Mouse (Mus musculus) mature B cell (primary cell): ENCODE results near the gene Gm42674.

Experiments
- in situ Hi-C: fragments of 300-500 bp; cut with MboI; formaldehyde crosslinking; loops from 2 replicates; pipeline ENCODE4 v1.14.3; 2019

Gm42674 gene

DNA sequence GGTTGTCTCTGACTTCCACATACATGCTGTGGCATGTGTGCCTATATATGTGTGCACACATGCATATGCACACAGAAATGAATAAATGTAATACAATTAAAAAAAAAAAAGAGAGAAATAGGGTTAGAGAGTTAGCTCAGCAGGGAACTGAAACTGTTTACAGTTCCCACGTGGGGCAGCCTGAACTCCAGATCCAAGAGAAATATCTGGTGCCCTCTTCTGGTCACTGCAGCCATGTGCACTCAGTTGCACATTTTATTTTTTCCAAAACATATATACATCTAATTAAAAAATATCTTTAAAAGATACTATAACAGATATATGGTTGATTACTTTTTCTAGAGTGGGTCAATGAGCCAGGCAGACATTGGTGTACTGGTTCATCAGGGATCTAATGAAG, 15.9 kb downstream of the Gm42674 start:
- in situ Hi-C loops = loop anchor here (5.0 to 10.0 kb wide), 2 partner anchors 35 to 103 kb away; partner anchors contain the start of genes S100a1 and S100a13

DNA sequence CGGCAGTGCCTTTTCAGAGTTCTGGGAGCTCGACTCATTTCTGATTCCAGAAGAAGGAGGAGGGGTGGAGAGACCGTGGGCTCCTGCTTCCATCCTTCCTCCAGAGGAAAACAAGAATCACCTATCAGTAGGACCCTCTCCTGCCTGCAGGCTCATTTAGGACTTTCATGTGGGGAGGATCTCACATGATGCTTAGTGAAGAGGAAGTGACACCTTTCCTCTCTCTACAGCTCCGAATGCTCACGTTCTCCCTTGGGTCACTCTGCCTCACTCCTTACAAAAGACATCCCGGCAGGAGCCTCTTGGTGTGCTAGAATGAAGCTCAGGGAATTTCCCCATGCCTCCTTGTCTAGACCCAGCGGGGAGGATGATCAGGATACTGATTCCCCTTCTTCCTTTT, 19.8 kb downstream of the Gm42674 start:
- in situ Hi-C loops = no loop called here

DNA sequence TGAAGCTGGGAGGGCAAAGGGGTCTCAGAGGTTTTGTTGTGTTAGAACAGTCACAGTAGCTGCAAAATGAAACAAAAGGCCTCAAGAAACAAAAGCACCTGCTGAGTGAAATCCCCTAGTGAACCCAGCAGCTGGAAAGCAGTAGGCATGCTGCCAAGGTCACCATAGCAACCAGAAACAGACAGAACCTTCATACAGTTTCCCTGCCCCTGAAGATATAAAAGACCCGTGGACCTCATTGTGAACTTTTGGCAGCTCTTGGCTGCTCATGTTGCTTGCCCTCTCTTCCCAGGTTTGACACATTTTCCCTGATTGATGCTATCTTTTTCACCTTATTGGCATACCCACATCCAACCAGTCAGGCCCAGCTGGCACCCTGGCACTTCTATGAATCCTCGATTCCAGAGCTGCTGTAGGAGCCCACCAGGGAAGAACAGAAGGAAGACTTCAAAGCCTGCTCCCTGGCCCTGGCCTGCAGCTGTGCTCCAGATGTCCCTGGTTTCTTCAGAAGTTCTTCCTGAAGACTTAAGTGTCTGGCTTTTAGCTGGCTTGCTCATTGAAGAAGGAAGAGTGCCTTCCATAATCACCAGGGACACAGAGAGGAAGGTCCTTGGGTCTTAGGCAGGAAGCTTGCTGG, 21.8 kb downstream of the Gm42674 start:
- in situ Hi-C loops = no loop called here

DNA sequence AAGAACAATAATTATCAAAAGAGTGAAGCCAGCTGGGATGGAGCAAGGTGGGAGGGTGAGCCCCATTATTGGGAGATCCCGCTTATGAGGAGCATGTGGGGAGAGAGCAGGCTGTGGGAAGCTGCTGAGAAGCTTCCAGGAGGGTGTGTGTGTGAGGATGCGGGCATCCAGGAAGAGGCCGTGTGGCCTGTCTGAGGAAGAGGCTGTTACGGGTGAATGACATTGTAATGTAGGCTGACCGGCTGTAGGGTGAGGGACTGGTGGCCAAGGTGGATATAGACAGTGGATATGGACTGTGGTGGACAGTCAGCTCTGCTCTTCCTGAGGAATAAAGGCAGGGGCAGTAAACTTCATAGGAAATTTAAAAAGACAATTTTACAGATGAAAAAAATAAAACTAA, 23.8 kb downstream of the Gm42674 start:
- in situ Hi-C loops = no loop called here

DNA sequence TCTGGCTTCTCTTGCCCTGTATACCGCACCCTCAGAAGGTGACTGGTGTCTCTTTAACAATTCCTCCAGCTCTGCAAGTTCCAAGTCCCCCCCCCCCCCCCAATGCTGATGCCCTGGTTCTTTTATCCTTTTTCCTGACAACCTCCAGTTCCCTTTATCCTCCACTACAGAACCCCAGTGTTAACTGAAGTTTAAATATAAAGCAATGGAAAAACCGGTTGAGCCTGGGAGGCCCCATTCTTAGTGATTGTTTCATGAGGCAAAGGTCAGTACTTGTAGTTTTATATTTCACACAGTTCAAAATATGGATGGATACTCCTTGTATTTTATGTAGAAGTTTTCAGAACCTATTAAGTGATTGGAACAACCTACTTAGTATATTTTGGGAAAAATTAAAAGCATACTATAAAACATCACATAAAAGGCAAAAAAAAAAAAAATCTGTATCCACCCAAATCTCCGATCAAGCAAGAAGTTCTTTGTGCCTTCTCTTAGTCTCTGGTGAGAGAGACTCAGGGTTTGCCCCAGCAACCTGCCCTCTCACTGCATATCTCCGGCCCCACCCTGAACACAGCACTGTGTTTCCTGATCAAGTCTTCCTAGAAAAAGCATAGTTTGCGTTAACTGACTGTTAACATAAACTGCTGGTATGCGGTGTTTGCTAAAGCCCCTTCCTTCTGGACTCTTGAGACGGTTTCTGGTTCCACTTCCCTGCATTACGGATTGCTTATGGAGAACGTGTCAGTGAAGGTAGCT, 24.7 kb downstream of the Gm42674 start:
- in situ Hi-C loops = no loop called here

DNA sequence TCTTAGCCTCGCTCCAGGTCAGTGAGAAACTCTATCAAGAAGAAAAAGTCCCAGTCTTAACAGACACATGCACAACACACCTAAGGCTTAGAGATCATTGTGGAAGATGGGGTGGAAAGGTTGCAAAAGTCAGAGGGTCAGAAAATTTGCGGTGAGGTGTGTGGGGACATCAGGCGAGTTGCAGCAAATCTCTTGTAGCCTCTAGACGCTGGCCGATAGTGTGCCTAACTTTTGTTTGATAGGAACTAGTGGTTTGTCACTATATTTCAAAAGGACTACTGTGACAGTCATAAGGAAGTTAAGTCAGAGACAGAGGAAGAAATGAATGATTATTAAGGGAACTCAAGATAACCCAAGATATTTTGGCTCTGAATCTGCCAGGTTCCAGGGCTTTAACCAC, 25.7 kb downstream of the Gm42674 start:
- in situ Hi-C loops = no loop called here

DNA sequence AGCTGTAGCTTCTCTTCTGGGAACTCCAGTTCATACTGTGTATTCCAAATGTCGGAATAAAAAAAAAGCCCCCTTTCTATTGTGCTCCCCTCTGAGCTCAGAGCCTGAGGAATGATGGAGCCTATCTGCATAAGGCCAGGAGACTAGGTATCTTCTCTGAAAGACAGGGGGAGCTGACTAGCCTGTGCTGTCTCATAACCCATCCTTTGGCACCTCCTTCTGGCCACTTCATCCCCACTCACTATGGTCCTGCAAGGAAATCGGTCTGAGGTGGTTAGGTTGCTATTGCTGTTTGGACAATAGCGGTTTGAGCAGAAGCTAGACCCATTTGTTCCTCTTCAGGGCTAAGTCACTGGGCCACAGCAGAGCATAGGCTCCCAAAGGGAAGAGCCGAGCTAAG, 26.1 kb downstream of the Gm42674 start:
- in situ Hi-C loops = no loop called here

DNA sequence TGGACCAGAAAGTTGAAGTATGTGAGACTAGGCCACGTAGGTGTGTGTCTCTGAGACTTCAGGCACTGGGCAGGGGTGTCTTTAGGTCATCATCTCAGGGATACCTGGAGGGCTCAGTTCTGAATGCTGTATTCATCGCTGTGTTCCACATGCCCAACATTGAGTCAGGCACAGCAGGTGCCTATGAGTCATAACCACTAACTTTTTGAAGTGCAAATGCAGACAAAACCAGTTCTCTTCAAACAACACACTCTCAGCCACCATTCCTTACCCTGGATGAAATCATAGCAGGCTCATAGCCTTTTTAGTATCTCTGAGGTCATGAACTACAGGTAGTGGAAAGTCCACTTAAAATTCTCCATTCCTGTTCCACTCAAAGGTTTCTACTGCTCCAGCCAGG, 27.6 kb downstream of the Gm42674 start:
- in situ Hi-C loops = no loop called here

DNA sequence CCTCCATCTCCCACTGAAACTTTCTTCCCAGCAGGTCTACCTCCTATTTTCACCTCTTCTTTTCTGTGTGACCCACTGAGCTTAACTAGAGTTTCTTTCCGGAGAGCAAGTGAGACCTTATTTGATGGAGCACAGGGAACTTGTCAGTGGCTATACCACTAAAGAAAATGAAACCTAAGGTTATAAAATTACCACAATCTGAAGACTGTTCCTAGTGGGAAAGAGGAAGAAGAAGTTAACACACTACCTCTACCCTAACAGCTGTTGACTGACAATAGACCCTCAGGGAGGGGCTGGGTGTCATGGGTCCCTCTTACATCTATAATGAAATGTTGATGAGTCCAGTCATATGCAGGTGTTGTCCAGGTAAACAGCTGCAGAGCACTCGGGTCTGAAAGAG, 30.3 kb downstream of the Gm42674 start:
- in situ Hi-C loops = no loop called here

DNA sequence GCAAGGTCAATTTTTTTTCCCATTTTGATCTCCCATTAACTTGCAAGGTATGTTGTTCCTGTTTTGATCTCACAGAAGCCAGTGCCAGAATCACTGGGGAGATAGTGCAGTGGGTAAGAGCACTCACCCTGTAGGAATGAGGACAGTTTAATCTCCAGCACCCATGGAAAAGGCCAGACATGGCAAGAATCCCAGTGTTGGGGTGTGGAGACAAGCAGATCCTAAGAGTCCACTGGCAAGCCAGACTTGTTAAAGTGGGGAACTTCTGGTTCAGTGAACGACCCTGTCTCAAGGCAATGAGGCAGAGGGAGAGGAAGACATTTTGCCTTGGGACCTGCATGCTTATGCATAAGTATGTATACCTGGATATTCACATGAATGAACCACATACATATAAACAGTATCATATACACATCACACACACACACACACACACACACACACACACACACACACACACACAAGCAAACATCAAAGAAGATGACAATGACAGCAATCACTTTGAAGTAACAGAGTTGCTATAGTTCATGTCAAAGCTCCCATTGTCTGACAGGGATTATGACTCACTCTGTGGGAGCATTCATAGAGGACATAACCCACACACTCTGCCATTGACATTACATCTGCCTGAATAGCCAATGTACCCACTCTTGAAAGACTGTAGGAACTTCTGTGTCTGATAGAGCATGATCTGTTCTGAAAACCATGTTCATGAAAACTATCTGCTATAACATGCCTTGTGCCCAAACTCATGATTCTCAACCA, 37.0 kb downstream of the Gm42674 start:
- in situ Hi-C loops = no loop called here

DNA sequence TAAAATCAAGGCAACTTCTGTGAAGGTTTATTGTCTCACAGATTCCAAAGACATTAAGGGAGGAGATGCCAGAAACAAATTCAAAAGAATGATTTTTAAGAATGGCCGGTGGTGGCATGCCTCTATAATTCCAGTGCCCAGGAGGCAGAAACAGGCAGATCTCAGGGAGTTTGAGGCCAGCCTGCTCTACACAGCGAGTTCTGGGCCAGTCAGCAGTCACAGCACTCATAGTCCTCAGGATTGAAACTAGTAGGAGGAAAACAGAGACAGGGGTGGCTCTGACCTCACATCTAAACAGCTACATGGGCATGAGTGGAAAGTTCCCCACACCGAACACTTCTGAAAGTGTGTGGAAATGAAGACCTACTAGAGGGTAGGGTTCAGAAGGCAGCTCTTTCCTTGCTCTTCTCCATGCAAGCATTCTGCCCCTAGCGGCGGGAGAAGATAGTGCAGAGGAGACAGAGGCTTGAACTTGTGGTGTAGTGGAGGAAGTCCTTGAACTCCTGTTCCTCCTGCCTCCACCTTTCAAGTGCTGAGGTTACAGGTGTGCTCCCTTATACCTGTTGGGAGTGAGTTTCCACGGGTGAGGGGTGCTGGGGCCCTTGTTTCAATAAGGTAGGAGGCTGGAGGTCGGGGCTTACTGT, 37.9 kb downstream of the Gm42674 start:
- in situ Hi-C loops = no loop called here

DNA sequence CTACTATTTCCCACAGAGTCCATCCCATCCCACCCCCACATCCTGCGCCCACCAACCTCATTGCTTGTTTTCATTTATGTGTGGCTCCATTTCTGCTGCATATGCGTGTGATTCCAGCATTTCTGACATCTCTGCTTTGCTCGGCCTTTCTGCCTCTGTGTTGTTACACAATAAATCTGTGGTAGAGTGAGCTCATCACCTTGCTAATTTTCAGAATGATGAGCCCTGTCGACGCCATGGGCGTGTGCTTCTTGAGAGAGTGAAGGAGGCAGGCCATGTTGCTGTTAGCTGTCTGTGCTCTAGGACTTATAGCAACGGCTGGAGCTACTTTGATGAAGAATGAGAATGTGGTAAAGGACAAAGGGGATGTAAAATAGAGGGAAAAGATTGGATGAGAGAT, 39.3 kb downstream of the Gm42674 start:
- in situ Hi-C loops = no loop called here

DNA sequence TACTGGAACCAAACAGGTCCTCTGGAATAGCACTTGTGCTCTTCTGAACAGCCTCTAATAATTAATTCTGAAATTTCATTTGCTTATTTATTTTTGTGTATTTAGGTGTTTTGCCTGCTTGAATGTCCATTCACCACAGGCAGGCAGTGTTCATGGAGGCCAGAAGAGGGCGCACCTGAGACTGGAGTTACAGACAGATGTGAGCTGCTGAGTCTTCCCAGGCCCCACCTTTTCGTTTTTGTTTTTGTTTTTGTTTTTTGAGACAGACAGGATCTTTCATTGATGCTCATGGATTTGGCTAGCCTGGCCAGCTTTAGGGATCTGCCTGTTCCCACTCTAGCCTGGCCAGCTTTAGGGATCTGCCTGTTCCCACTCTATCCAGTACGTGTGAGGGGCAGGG, 42.5 kb downstream of the Gm42674 start:
- in situ Hi-C loops = no loop called here

DNA sequence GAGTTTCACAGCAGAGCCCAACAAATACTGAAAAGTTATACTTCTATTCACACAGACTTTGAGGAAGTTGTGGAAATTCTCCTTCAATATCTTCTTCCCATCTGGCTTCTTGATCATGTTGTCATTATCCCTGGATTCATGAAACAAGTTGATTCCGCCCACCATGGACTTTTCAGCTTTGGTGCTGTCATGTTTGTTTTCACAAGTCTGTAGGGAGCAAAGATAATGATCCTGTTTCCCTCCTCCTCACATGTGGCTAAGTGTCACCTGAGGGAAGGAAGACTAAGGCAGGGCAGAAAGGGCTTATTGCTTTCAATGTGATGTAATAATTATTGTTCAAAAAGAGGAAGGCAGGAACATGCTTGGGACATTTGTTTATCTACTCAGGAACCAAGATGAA, 45.6 kb downstream of the Gm42674 start:
- in situ Hi-C loops = no loop called here

DNA sequence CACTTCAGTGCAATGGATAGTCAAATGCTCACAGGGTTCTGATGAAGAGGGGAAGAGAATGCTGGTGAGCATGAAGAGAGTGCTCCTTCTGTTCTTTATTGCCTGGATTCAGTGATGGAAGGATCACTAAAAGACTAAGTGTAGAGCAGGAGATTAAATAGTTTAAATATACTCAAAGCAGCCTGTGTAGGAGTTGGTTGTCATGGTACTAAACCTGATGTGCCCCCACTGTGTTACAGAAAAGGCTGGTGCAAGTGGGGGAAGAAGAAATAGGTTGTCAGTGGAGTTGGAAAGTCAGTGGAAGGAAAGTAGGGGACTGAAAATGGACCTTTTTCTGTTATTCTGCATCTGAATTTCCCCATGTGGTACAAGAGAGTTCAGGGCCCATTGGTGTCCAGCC, 47.3 kb downstream of the Gm42674 start:
- in situ Hi-C loops = no loop called here

DNA sequence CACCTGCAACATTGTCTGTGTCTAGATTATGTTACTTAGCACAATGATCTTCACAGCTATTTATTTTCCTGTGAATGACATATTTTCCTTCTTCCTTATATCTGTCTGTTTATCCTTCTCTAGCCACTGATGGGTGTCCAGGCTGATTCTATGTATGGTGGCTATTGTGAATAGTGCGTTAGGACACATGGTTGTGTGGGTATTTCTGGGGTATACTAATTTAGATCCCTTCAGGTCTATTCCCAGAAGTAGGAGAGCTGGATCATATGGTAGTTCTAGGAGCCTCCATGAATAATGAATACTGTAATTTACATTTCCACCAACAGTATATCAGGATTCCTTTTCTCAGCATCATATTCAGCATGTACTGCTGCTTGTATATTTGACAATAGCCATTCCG, 48.1 kb downstream of the Gm42674 start:
- in situ Hi-C loops = no loop called here

DNA sequence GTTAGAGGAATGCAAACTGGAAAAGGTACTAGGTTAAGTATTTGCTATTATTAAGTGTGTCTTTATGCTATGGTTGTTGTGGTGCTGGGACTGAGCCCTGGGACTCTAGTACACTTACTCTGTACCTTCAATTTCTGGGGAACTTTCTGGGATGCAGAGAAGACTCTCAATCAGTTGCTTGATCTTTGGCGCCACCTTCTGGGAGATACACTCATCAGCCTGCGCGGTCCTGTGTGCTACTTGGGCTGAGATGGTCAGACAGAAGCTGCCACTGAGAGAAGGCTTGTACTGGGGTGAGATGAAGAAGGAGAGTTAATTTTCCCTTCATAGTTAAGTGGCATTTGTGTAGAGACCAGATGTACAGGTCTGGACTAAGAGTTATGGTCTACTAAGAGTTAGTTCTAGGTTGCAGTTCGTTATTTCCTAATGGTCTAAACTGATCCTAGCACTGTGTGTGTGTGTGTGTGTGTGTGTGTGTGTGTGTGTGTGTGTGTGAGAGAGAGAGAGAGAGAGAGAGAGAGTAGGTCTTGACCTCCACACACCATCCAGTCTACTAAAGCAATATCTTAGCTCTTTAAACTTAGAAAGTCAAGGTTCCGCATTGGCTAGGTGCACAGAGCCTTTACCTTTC, 51.3 kb downstream of the Gm42674 start:
- in situ Hi-C loops = no loop called here

DNA sequence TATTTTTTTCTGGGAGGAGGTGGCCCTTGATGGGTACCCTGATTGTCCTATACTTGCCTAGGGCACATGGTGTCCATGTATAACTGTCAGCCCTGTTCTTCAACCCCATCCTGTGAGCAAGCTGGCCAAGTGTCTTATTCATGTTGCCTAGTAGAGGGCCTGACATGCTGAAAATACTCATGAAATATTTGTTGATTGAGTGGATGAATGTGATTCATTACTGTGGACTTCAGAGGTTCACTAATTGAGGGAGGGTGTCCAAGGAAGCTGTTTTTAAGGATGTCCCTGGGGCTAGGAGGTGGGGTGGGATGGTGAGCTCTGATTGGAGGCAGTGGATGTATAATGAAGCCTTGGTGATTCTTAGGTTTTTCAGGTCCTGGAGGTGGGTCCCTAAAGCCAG, 52.0 kb downstream of the Gm42674 start, which contains the start of gene S100a7a:
Gene S100a7a, plus strand, starts transcription at position 301 of the 400 bp plus-strand sequence.
- in situ Hi-C loops = no loop called here
